Mouse (Mus musculus) left cerebral cortex, adult 2 months (tissue): ENCODE measurements at regions not wholly inside any gene's neighbourhood (a gene's known extent, or its start where the extent isn't known, plus 50 kb on each side); places are given as distances from the start of the nearest gene placed in this dataset.
A peak's percentile ranks its signal among the peaks of the same experiment; 100 is the strongest.
"Not testable (repeated sequence)": the region's sequence is repeated elsewhere in the genome, so short reads cannot be mapped to it uniquely, and the experiment has no call there.

Experiments
- DNase-seq, 2 experiments: peaks; one replicate each; pipeline ENCODE4 v3.0.0; 2021 to 2022; ENCODE audit warnings: low spot score in 2 of 2, mixed read lengths in 1 of 2; ENCODE audit errors: extremely low spot score in 1 of 2
- H3K27ac ChIP-seq: fragments of 200-600 bp; 2 replicates; pipeline ENCODE4 v1.8.1; 2022
- H3K4me3 ChIP-seq: fragments of 200-600 bp; 2 replicates; pipeline ENCODE4 v1.8.1; 2022
- intact Hi-C: fragments of 180-260 bp; cut with DNase I; formaldehyde crosslinking; loops from one replicate; pipeline ENCODE4 v1.15.1; 2025

DNA sequence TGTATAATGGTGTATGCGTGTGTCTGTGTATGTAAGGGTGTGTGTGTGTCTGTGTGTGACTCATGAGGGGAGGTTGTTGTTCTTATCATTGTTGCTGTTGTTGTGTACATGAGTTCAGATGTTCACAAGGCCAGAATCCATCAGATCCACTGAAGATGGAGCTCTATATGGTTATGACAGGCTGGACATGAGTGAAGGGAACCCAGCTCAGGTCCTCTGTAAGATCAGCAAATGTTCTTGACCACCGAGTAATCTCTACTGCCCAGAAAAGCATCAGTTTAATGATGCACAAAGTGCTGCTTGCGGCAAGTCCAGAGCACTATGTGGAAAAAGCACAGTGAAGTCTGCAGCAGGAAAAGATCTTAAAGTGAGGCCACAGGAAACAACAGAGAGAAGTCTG, 77.5 kb downstream of the Gm15319 start:
- H3K4me3 ChIP-seq, DNase-seq, H3K27ac ChIP-seq, intact Hi-C loops: not testable (repeated sequence)

DNA sequence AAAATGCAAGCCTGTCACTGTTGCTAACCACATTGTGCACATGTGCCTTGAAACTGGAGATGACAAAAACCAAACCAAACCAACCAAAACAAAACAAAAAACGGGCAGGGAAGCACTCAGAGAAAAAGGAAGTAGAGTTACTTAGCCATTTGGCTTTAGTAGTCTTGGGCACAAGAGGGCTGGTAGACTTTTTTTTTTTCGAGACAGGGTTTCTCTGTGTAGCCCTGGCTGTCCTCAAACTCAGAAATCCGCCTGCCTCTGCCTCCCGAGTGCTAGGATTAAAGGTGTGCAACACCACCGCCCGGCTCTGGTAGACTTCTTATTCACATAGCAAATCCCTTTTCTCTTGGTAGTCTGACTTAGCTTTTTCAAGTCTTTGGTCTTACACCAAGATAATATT, 78.2 kb downstream of the Gm15319 start:
- H3K4me3 ChIP-seq, intact Hi-C loops, H3K27ac ChIP-seq, DNase-seq: not testable (repeated sequence)

DNA sequence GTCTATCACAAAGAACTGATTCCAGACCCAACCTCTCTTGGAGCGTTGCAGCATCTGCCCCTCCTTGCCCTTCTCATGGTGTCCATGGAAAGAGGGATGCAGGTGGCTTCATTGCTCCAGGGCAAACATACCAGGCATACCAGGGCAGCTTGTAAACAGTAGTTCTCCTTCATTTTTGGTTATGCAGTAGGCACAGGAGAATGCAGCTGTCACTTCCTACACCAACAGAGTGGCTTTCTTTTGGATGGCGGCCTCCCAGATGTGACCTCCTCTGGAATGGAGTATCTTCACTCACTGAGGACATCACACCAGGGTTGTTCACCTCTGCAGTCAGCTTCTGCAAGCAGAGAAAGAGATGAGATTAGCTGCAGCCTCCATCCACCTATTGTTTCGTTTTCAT, 79.9 kb downstream of the Gm15319 start:
- H3K27ac ChIP-seq, intact Hi-C loops, DNase-seq, H3K4me3 ChIP-seq: not testable (repeated sequence)

DNA sequence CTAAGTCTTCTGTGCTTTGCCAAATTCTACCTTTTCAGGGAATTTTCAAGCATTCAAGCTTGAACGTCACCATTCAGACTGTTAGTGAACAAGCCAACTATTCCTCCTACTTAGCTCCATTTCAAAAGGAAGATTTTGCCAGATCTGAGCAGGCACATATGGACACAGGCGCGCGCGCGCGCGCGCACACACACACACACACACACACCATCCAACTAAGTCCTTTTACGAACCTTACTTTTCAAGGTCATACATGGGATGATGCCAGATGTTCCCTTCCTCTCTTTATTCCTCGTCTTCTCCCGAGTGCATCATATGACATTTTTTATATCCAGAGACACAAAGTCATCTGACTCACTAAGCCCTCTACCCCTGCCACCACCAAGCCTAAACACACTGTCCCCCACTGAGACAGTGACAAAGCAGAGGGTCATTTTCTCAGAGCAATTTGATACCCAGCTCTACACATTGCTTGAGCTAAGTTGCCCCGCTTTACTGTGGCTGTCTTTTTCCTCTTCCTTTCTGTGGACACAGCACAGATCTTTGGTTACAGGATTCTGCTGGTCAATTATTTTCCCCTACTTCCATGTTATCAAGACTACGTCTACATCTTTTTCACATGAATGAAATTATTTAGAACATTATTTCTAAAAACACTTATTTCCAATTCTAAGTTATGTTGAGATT, 81.7 kb downstream of the Gm15319 start:
- H3K4me3 ChIP-seq, intact Hi-C loops, DNase-seq, H3K27ac ChIP-seq: not testable (repeated sequence)

DNA sequence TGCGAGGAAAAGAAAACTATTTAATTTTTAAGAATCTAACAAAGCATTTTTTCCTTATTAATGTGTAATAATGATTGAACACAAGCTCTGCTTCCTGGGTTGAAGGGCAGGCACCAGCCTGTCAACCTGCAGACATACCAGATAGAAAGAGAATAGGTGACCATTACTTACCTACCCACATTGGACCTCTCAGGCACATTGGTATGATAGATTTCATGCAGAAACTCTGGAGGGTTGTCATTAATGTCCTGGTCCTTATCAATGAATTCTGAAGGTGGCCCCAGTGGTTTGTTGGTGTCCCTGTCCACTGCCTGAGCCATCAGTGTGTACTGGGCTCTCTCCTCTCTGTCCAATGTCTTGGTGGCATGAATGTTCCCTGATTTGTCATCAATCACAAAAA, 85.3 kb downstream of the Gm15319 start:
- DNase-seq, H3K4me3 ChIP-seq, intact Hi-C loops, H3K27ac ChIP-seq: not testable (repeated sequence)

DNA sequence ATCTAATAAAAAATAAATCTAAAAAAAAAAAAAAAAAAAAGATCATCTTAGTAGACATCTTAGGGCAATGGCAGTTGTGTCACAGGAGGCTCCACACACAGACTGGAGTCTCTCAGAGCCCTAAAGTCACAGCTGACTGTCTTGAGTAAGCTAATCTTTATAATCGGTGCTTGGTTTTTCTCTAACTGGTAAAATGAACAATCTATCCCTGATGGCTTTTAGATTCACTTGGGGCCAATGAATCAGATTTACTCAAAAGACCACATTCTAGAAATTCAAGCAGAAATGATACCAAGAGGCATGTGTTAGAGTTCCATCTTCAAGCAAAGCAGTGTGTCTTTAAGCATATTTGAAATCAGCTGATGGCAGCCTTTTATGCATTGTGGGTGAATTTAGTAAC, 86.3 kb downstream of the Gm15319 start:
- intact Hi-C loops, DNase-seq, H3K27ac ChIP-seq, H3K4me3 ChIP-seq: not testable (repeated sequence)

DNA sequence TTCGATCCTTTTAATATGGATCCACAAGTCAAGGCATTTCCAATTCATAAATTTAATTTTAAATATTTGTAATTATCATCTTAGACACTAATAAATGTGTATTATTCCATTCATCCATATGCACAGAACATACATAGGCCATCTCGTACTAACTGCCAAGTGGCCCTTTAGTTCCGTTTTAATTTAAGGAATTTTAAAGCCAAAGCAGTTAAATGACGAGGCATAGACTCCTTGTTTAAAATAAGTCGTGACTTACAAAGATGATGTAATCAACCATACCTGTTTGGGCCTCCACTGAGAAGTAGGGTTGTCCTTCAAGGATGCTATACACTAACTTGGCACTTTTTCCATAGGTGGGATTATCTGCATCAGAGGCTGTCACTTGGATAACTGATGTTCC, 89.2 kb downstream of the Gm15319 start:
- DNase-seq, H3K4me3 ChIP-seq, intact Hi-C loops: not testable (repeated sequence)

DNA sequence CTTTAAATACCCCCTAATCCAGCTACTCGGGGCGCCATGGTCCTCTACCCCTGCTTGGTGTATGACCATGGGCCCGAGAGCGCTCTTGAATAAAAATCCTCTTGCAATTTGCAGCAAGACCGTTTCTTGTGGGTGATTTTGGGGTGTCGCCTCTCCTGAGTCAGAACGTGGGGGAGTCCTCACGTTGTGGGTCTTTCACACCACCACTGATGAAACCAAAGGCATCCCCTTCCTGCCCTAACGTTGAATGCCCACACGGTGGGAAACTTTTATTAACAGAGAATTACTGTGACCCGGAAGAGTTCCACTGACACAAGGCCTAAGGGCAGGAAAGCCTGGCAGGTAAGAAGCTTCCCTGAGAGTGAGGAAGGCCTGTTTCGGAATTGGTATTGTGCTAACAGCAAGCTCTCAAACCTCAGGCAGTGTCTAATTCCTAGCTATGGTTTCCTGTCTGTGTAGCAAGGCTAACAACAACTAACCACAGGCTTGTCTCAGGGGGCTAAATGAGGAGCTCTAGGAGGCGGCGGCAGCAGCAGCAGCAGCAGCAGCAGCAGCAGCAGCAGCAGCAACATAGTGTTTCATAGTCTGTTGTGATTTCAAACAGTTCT, 95.4 kb downstream of the Gm15319 start:
- H3K4me3 ChIP-seq, intact Hi-C loops, H3K27ac ChIP-seq: not testable (repeated sequence)
- DNase-seq: peak in 1 of 2 experiments; percentile 39

More for the DNA sequence above, 89.2 kb downstream of the Gm15319 start:
- not testable (repeated sequence) for H3K27ac ChIP-seq

DNA sequence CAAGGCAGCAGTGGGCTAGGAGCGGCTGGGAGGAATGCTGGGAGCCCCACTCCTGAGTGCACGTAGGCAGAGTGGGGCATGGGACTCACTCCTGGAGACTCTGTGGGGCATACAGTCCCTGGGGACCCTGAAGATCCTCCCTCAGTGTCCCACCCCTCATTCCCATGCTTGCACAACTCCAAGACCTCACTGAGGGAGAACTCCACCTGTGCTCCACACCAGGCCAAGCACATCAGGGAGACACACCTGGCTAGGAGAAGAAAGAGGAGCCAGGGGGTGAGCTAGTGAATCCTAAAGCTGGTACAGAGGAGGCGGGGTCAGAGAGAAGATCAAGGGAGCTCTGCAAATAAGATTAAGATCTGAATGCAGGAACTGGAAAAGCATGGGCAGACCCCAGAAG, 96.2 kb downstream of the Gm15319 start:
- H3K27ac ChIP-seq, intact Hi-C loops, H3K4me3 ChIP-seq: not testable (repeated sequence)
- DNase-seq: peak in 1 of 2 experiments; percentile 58

DNA sequence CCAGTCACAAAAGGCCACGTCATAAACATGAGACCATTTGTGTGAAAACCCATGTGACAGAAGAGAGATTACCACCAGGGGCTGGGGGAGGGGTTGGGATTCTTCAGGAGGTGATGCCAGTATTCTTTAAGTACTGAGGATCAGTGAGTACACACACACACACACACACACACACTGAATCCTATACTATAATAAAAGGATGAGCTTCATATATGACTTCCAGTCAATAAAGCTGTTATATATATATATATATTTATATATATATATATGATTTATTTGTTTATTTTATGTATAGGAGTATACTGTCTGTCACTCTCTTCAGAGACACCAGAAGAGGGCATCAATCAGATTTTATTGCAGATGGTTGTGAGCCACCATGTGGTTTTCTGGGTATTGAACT, 98.4 kb downstream of the Gm15319 start:
- H3K4me3 ChIP-seq, DNase-seq, intact Hi-C loops, H3K27ac ChIP-seq: not testable (repeated sequence)

DNA sequence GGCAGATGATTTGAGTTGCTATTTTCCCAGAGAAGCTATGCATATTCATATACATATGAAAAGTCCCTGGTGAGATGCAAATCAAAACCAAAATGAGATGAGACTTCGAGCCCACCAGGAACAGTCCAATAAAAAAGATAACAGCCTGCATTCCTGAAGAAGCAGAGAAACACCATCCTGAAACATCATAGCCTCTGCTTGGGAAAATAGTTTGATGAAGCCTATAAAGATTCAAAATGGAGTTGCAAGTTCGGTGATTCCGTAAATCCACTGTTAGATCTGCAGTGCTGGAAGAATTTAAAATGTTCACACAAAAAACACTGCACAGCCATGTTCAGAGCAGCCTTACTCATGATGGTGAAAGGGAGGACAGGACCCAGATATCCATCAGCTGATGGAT, 98.9 kb downstream of the Gm15319 start:
- intact Hi-C loops, H3K27ac ChIP-seq, H3K4me3 ChIP-seq: not testable (repeated sequence)
- peak in 1 of 2 experiments; percentile 34 for DNase-seq

DNA sequence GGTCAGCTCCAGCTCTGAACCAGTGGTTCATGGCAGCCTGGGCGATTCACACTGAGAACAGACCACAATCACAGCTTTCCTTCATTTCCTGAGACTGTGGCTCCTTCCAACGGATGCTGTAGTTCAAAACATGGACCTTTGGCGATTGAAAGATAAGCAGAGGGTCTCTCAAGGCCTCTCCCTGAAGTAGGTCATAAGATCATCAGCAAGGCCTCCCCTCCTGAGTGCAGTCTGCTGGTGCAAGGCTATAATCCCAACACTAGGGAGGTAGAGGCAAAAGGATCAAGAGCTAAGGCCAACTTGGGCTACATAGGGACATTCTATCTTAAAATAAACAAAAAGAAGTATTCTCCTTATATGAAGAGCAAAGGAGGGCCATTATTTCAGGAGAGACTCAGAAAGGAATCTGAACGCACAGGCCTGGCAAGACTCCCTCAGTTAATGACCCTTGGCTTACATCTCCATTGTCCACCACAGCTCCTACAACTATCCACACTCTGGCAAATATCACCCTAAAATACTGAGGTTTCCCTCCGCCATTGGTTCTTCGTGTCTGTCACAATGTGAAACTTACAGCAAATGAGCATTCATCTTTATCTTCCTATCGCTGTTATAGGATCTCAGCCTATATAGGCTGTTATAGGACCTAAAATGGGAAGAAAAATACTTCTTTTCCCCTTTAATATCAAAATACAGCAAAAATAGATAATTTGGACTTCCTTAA, 100.0 kb downstream of the Gm15319 start:
- intact Hi-C loops, H3K4me3 ChIP-seq, H3K27ac ChIP-seq: not testable (repeated sequence)
- DNase-seq: peak in 1 of 2 experiments; percentile 27

DNA sequence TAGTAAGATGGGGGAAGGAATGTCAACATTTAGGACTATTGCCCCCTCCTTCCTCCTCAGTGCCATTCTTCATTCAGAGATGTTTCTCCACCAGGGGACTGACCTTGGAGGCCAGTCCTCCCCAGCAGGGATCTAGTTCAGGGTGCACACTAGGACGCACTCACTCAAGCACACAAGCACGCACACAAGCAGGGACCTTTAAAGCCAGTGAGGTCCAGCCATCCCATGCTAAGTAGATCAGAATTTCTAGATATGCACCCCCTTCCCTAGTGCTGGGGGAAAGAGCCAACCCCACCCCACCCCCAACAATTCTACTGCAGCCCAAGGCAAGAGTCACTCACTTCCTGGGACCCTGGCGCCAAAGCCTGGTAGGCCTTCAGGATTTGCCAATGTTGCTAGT, 100.8 kb downstream of the Gm15319 start:
- H3K27ac ChIP-seq, H3K4me3 ChIP-seq, DNase-seq, intact Hi-C loops: not testable (repeated sequence)

DNA sequence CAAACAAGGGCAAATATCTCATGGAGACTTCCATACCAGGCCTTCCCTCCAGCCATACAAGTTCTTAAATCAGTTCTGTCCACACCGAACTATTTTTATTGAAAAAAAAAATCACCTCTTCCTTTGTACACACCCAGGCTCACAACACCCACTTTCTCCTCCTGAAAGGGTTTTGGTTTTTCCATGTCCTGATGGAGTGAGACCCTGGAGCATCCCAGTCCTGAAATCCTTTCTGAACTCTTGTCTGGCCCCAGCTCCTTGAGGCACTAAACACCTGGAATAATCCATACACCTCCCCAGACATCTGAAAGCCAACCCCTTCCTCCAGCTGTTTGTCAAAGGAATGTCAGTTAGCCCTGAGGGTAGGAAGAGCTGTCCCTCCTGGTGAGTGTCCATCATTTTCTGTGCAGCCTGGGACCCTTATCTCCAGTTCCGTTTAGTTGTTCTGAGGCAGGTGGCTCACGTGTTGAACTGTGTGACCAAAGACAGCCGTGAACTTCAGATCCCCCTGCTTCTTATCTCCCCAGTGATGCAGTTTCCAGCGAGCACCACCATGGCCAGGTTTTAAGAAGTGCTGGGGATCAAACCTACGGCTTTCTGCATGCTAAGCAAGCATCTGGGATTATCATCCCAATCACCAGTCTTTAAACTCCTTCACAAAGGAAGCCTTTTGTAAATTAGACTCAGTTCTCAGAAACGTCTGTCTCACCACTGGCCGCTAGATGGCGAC, 101.4 kb downstream of the Gm15319 start:
- intact Hi-C loops, DNase-seq, H3K27ac ChIP-seq, H3K4me3 ChIP-seq: not testable (repeated sequence)

DNA sequence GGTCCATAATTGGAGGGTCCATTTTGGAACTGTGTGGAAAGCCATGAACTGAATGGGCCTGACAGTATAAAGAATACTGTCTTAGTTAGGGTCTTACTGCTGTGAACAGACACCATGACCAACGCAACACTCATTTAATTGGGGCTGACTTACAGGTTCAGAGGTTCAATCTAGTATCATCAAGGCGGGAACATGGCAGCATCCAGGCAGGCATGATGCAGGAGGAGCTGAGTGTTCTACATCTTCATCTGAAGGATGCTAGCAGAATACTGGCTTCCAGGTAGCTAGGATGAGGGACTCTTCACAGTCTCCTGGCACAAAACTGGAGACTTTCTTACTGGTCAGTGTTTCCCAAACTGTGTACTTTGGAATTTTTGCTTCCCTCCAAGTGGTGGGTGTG, 102.0 kb downstream of the Gm15319 start:
- intact Hi-C loops, H3K27ac ChIP-seq, H3K4me3 ChIP-seq: not testable (repeated sequence)
- peak in 1 of 2 experiments; percentile 60 for DNase-seq

DNA sequence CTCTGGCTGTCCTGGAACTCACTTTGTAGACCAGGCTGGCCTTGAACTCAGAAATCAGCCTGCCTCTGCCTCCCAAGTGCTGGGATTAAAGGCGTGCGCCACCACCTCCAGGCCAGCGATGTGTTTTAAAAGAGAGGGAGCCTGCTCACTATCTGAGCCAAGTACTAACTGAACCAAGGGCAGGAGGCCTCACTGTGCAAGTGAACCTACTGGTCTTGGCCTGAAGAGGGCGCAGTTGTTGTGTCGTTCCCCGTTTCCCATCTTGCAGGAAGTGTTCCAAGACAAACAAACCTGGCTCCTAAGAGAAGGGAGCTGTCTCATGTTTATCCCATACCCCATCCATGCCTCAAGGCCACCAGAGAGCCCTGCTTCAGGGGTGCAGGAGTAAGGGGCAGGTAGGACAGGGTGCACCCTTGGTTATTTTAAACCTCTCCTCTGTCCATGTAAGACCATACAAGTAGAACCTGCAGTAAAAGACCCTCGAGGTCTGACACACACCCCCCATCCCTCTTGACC, 102.8 kb downstream of the Gm15319 start:
- H3K27ac ChIP-seq, H3K4me3 ChIP-seq, DNase-seq, intact Hi-C loops: not testable (repeated sequence)
